Mouse (Mus musculus) R1 (cell line): ENCODE data around the gene Tapt1.

Experiments
- DNase-seq: peaks from one replicate; pipeline ENCODE4 v3.0.0-alpha.2; 2018; ENCODE audit warnings: low read depth, low spot score

The Tapt1 gene

GRCm38 (mm10) chr5:44234606-44235005, 8.2 kb upstream of the Tapt1 start:
- DNase-seq, result no peak

GRCm38 (mm10) chr5:44233933-44234332, 7.5 kb upstream of the Tapt1 start:
- DNase-seq, result no peak

- no peak for DNase-seq
Observed at GRCm38 (mm10) chr5:44228756-44229155, 2.3 kb upstream of the Tapt1 start.

GRCm38 (mm10) chr5:44228323-44228722, 1.9 kb upstream of the Tapt1 start:
- DNase-seq, result no peak

- no peak for DNase-seq
Observed at GRCm38 (mm10) chr5:44227462-44227840, 1.0 kb upstream of the Tapt1 start.

- DNase-seq, result peak; percentile 36
Observed at GRCm38 (mm10) chr5:44225911-44226520, 410 bp downstream of the Tapt1 start.

- peak; percentile 21 for DNase-seq
Observed at GRCm38 (mm10) chr5:44224916-44225600, 1.4 kb downstream of the Tapt1 start.

- DNase-seq, result peak; percentile 45
Observed at GRCm38 (mm10) chr5:44224251-44224650, 2.2 kb downstream of the Tapt1 start.

GRCm38 (mm10) chr5:44223341-44223881, 3.0 kb downstream of the Tapt1 start:
- DNase-seq, result no peak

GRCm38 (mm10) chr5:44220430-44220829, 6.0 kb downstream of the Tapt1 start:
- DNase-seq, result no peak

- DNase-seq, result no peak
Observed at GRCm38 (mm10) chr5:44219871-44220270, 6.6 kb downstream of the Tapt1 start.

GRCm38 (mm10) chr5:44218483-44218882, 7.9 kb downstream of the Tapt1 start:
- no peak for DNase-seq

- DNase-seq, result no peak
Observed at GRCm38 (mm10) chr5:44217685-44218041, 8.8 kb downstream of the Tapt1 start.

GRCm38 (mm10) chr5:44217041-44217684, 9.3 kb downstream of the Tapt1 start:
- DNase-seq, result peak; percentile 25

GRCm38 (mm10) chr5:44215118-44215517, 11.3 kb downstream of the Tapt1 start:
- DNase-seq, result no peak

GRCm38 (mm10) chr5:44214025-44214424, 12.4 kb downstream of the Tapt1 start:
- DNase-seq, result no peak

- no peak for DNase-seq
Observed at GRCm38 (mm10) chr5:44213391-44213790, 13.0 kb downstream of the Tapt1 start.

- DNase-seq, result no peak
Observed at GRCm38 (mm10) chr5:44211818-44212465, 14.5 kb downstream of the Tapt1 start.

GRCm38 (mm10) chr5:44207286-44207685, 19.1 kb downstream of the Tapt1 start:
- DNase-seq, result no peak

- no peak for DNase-seq
Observed at GRCm38 (mm10) chr5:44206651-44207050, 19.8 kb downstream of the Tapt1 start.

- no peak for DNase-seq
Observed at GRCm38 (mm10) chr5:44203410-44203809, 23.0 kb downstream of the Tapt1 start.

- DNase-seq, result no peak
Observed at GRCm38 (mm10) chr5:44201665-44202064, 24.8 kb downstream of the Tapt1 start.
